Mouse (Mus musculus) neural tube, embryonic 11.5 days (tissue): ENCODE data around the gene Fbxw11. TPM values are rescaled to one million over a fixed set of nuclear protein-coding genes. Genes with fewer than 3 reads are reported as not detected.

Experiments used
- ATAC-seq: fragments of 200-750 bp; cut with Nextera tagmentation; 2 replicates; pipeline ENCODE4 v1.8.0; 2017; ENCODE audit warnings: moderate number of reproducible peaks, mild to moderate bottlenecking, moderate TSS enrichment, moderate library complexity; ENCODE audit not compliant: insufficient read depth, low FRiP score, low TSS enrichment
- DNase-seq: peaks from one replicate; pipeline ENCODE4 v3.0.0-alpha.2; 2015; ENCODE audit warnings: low spot score
- H3K27ac ChIP-seq: fragments of 300-500 bp; sonication (generic); 2 replicates; pipeline ENCODE4 v1.5.1; 2014; ENCODE audit warnings: low read depth, mild to moderate bottlenecking, low read length
- H3K27me3 ChIP-seq: fragments of 300-500 bp; sonication (generic); 2 replicates; pipeline ENCODE4 v1.6.1; 2014; ENCODE audit warnings: mild to moderate bottlenecking, low read length, mixed read lengths; ENCODE audit not compliant: control insufficient read depth, insufficient read depth
- H3K36me3 ChIP-seq: fragments of 300-500 bp; sonication (generic); 2 replicates; pipeline ENCODE4 v1.6.1; 2014; ENCODE audit warnings: mild to moderate bottlenecking, low read length, moderate library complexity, mixed read lengths; ENCODE audit not compliant: control insufficient read depth, insufficient read depth
- H3K4me1 ChIP-seq: fragments of 300-500 bp; sonication (generic); 2 replicates; pipeline ENCODE4 v1.6.1; 2014; ENCODE audit warnings: low read length, mixed read lengths; ENCODE audit not compliant: control insufficient read depth, insufficient read depth
- H3K4me2 ChIP-seq: fragments of 300-500 bp; sonication (generic); 2 replicates; pipeline ENCODE4 v1.6.1; 2014; ENCODE audit warnings: low read depth, mild to moderate bottlenecking, moderate library complexity
- H3K4me3 ChIP-seq: fragments of 300-500 bp; sonication (generic); 2 replicates; pipeline ENCODE4 v1.5.1; 2014; ENCODE audit warnings: low read depth, low read length
- H3K9ac ChIP-seq: fragments of 300-500 bp; sonication (generic); 2 replicates; pipeline ENCODE4 v1.6.1; 2014; ENCODE audit warnings: mild to moderate bottlenecking, low read length
- H3K9me3 ChIP-seq: fragments of 300-500 bp; sonication (generic); 2 replicates; pipeline ENCODE4 v1.6.1; 2016; ENCODE audit warnings: low read length; ENCODE audit not compliant: control insufficient read depth
- WGBS: fragments of 180-500 bp; shearing (Covaris S2); extraction: QIAGEN DNeasy Blood & Tissue Kit; methylation state at CpG from one replicate; pipeline ENCODE4 v1.1.7; 2014; 5-methylcytosine and 5-hydroxymethylcytosine counted together
- polyA plus RNA-seq: library from polyadenylated mRNA; unstranded; fragments of >200 nt; fragmentation: Nextera tagmentation; extraction: Ambion mirVana; gene quantifications from 2 replicates; pipeline ENCODE4 v1.2.1, GENCODE M21; 2014

Gene Fbxw11
- polyA plus RNA-seq, 1 experiment from 2014 or later: 116 TPM

- WGBS: 70% methylated on average over 5 of the region's 5 CpGs
- ATAC-seq (no peak), DNase-seq (no peak)
- Histone ChIP-seq H3K4me3 (no peak overlapping the region), H3K4me2 (no peak overlapping the region), H3K9me3 (no peaks in the 10 kb centered on the region), H3K27ac (no peak overlapping the region), H3K9ac (no peak overlapping the region), H3K4me1 (no peaks in the 10 kb centered on the region), H3K36me3 (peaks cover 7% of the 10 kb centered on the region), H3K27me3 (no peaks in the 10 kb centered on the region)
These were observed 89.9 kb downstream of the Fbxw11 start for GRCm38 (mm10) chr11:32732467-32732866.

GRCm38 (mm10) chr11:32733195-32733594, 90.7 kb downstream of the Fbxw11 start:
- no peak for ATAC-seq
- 96% methylated on average over 6 of the region's 6 CpGs for WGBS

GRCm38 (mm10) chr11:32736371-32736770, 93.8 kb downstream of the Fbxw11 start:
- Histone ChIP-seq H3K9ac (no peak overlapping the region), H3K36me3 (peaks cover 24% of the 10 kb centered on the region), H3K27ac (no peak overlapping the region), H3K27me3 (no peaks in the 10 kb centered on the region), H3K4me2 (no peak overlapping the region), H3K9me3 (no peaks in the 10 kb centered on the region), H3K4me3 (no peak overlapping the region), H3K4me1 (no peaks in the 10 kb centered on the region)
- no peak for DNase-seq
- 91% methylated on average over 2 of the region's 2 CpGs for WGBS
- no peak for ATAC-seq

More at GRCm38 (mm10) chr11:32733195-32733594, 90.7 kb downstream of the Fbxw11 start:
- Histone ChIP-seq H3K9me3 (no peaks in the 10 kb centered on the region), H3K4me2 (no peak overlapping the region), H3K9ac (no peak overlapping the region), H3K27me3 (no peaks in the 10 kb centered on the region), H3K4me1 (no peaks in the 10 kb centered on the region), H3K4me3 (no peak overlapping the region), H3K27ac (no peak overlapping the region), H3K36me3 (peaks cover 10% of the 10 kb centered on the region)
- no peak for DNase-seq

- 95% methylated on average over 5 of the region's 5 CpGs for WGBS
- H3K4me2 ChIP-seq: no peak overlapping the region
- H3K4me3 ChIP-seq: no peak overlapping the region
- H3K4me1 ChIP-seq: no peaks in the 10 kb centered on the region
- H3K36me3 ChIP-seq: peaks cover 27% of the 10 kb centered on the region
- no peak overlapping the region for H3K27ac ChIP-seq
- DNase-seq: no peak
- H3K9me3 ChIP-seq: no peaks in the 10 kb centered on the region
- ATAC-seq: no peak
- H3K9ac ChIP-seq: no peak overlapping the region
- no peaks in the 10 kb centered on the region for H3K27me3 ChIP-seq
These were observed 95.2 kb downstream of the Fbxw11 start for GRCm38 (mm10) chr11:32737729-32738128.

GRCm38 (mm10) chr11:32743891-32744290, 101.4 kb downstream of the Fbxw11 start:
- ATAC-seq (no peak), DNase-seq (no peak)
- H3K9me3 ChIP-seq: no peaks in the 10 kb centered on the region
- no peaks in the 10 kb centered on the region for H3K27me3 ChIP-seq
- no peak overlapping the region for H3K9ac ChIP-seq
- peaks cover 21% of the 10 kb centered on the region for H3K36me3 ChIP-seq
- no peak overlapping the region for H3K4me2 ChIP-seq
- H3K4me1 ChIP-seq: no peaks in the 10 kb centered on the region; the same call in 1 of the 2 replicates
- 63% methylated on average over 5 of the region's 5 CpGs for WGBS
- no peak overlapping the region for H3K4me3 ChIP-seq
- H3K27ac ChIP-seq: no peak overlapping the region

- H3K27me3 ChIP-seq: no peaks in the 10 kb centered on the region
- no peak for DNase-seq
- no peak for ATAC-seq
- WGBS: 94% methylated on average over 7 of the region's 7 CpGs
- H3K36me3 ChIP-seq: peaks cover 19% of the 10 kb centered on the region
- no peak overlapping the region for H3K27ac ChIP-seq
- no peaks in the 10 kb centered on the region for H3K9me3 ChIP-seq
- H3K4me2 ChIP-seq: no peak overlapping the region
- H3K4me1 ChIP-seq: no peaks in the 10 kb centered on the region; the same call in 1 of the 2 replicates
- no peak overlapping the region for H3K4me3 ChIP-seq
- H3K9ac ChIP-seq: no peak overlapping the region
These were observed 101.9 kb downstream of the Fbxw11 start for GRCm38 (mm10) chr11:32744463-32744862.

- Histone ChIP-seq H3K36me3 (peaks cover 15% of the 10 kb centered on the region), H3K4me1 (no peaks in the 10 kb centered on the region; the same call in 1 of the 2 replicates)
These were observed 102.9 kb downstream of the Fbxw11 start for GRCm38 (mm10) chr11:32745466-32745865.

GRCm38 (mm10) chr11:32746036-32746435, 103.5 kb downstream of the Fbxw11 start:
- no peaks in the 10 kb centered on the region for H3K27me3 ChIP-seq
- ATAC-seq (no peak), DNase-seq (no peak)
- no peaks in the 10 kb centered on the region; the same call in 1 of the 2 replicates for H3K4me1 ChIP-seq
- WGBS: 78% methylated on average over 5 of the region's 5 CpGs
- peaks cover 12% of the 10 kb centered on the region for H3K36me3 ChIP-seq
- H3K27ac ChIP-seq: no peak overlapping the region
- no peak overlapping the region for H3K4me3 ChIP-seq
- no peaks in the 10 kb centered on the region for H3K9me3 ChIP-seq
- H3K9ac ChIP-seq: no peak overlapping the region
- H3K4me2 ChIP-seq: no peak overlapping the region

More at GRCm38 (mm10) chr11:32745466-32745865, 102.9 kb downstream of the Fbxw11 start:
- no peak overlapping the region for H3K9ac ChIP-seq
- ATAC-seq (no peak), DNase-seq (no peak)
- 90% methylated on average over 4 of the region's 4 CpGs for WGBS
- no peaks in the 10 kb centered on the region for H3K27me3 ChIP-seq
- no peak overlapping the region for H3K4me2 ChIP-seq
- no peak overlapping the region for H3K27ac ChIP-seq
- H3K4me3 ChIP-seq: no peak overlapping the region
- no peaks in the 10 kb centered on the region for H3K9me3 ChIP-seq

GRCm38 (mm10) chr11:32746475-32746874, 104.0 kb downstream of the Fbxw11 start:
- Histone ChIP-seq H3K27me3 (no peaks in the 10 kb centered on the region), H3K36me3 (peaks cover 9% of the 10 kb centered on the region), H3K27ac (no peak overlapping the region), H3K9ac (no peak overlapping the region), H3K4me3 (no peak overlapping the region), H3K4me1 (no peaks in the 10 kb centered on the region; the same call in 1 of the 2 replicates), H3K4me2 (no peak overlapping the region), H3K9me3 (no peaks in the 10 kb centered on the region)
- 88% methylated on average over 3 of the region's 3 CpGs for WGBS
- ATAC-seq: no peak
- no peak for DNase-seq
